Mouse (Mus musculus): ENCODE measurements around the gene Ncaph2.

Ncaph2 gene

DNA sequence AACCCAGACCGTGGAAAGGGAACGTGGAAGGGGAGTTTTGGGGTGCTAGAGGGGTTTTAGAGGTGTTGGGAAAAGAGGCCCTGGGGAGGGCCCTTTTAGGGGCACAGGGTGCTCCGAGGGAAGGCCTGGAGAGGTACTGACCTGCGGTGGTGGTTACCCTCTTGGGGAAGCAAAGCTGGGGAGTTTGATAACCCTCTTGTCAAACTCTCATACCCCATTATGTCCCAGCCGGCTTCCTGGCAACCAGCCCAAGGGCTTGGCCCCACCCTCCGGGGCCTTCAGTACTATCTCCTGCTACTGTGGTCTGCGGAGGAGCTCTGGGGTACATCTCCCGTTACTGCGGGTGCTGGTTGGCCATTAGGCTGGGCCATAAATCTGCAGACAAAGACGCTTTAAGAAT is 23.9 kb downstream of the Ncaph2 start:
- no peak for DNase-seq (ENCODE audit: low spot score)

DNA sequence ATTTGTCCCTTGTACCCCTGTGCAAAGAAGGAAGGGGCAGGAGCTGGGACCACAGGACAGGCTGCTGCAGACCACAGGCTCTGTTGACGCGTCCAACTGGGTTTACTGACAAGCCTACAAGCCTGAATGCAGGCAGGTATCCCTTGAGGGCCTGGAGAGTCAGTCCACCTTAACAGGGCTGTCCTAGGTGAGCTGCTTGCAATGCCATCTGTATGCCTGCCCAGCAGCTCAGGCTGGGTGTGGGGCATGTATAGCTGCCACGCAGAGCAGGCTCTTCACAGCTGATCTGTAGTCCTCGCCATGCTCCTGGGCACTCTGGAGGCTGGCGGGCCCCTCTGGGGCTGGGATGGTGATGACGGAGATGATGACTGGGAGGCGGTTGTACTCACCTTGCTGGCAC is 29.1 kb downstream of the Ncaph2 start, which contains the start of gene Klhdc7b:
Gene Klhdc7b (plus strand): TSS at position 301 of the 400 bp plus-strand sequence.
- DNase-seq (ENCODE audit: low spot score), result no peak

DNA sequence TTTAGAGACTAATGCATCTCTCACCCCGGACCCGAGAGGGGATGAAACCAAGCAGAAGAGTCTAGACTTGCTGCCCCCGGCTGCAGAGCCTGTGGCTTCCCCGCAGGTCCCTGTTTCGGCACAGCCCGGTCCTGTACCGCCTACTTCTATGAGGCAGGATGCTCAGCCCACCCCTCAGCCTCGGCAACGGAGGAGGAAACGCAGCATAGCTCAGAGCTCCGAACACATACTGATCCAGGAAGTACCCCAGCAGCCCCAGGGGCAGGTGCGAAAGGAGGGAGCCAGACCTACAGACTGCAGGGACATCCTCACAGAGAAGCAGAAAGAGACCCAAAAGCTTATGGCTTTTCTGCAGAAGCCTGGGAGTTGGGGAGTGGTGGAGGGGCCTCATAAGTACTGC is 31.6 kb downstream of the Ncaph2 start:
- no peak for DNase-seq (ENCODE audit: low spot score)

DNA sequence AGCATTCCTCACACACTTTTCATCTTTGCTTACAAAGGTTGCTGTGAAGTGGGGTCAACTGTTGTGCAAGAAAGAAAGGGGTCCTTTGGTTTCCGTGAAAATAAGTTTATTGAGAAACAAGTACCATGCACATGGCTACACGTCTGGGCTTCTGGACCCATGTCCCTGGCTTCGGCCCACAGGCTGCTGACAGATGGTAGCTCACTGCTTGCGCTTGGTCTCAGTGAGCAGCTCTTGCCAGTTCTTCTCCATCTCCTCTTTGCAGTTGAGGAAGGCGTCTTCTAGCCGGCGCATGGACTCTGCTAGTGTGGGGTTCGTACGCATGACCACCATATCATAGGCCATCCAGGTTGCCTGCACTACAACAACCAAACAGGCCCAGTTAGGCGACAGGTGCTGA is 34.6 kb downstream of the Ncaph2 start:
- no peak for DNase-seq (ENCODE audit: low spot score)

DNA sequence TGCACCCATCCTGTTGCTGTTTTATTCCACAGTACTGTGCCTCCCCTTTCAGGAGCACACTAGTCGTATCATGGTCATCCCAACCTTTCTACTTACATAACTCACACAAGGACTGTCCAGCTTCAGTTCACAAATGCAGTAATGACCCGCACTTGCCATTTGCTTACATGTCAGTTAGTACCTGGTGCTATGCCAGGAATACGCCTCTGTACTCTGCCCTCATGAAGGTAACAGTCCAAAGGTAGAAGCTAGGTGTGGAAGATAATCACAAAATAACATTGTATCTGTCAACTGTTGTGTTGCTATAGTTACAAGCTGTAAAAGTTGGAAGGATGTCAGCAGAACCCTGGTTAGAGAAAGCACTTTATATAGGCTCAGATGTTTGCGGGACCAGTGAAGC is 41.4 kb downstream of the Ncaph2 start:
- DNase-seq (ENCODE audit: low spot score), result no peak

DNA sequence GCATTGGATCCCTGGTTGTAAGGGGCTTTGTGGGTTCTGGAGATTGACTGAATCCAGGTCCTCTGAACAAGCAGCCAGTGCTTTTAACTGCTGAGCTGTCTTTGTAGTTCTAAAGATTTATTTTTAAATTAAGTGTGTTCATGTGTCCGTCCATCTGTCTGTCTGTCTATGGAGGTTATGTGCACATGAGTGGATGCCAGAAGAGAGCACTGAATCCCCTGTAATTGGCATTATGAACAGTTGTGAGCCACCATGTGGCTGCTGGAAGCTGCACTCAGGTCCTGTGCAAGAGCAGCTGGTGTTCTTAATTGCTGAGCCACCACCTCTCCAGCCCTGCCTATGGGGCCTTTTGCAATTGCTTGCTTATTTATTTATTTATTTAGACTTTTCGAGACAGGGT is 42.6 kb downstream of the Ncaph2 start:
- no peak for DNase-seq (ENCODE audit: low spot score)

DNA sequence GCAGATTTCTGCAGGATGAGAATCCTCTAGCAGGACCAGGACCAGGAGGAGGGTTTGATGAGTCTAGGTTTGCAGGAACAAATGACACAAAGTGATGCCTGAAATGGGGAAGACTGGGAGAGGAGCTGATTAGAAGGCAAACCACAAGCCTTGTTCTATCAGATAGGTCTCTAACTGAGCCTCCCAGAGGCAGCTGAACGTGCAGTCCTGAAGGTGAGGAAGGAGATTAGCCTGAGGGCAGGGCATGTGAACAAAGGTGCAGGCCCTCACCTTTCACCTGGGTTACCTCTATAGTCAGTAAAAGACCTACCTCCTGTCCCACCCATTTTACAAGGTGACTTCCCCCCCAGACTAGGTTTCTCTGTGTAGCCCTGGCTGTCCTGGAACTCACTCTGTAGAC is 44.2 kb downstream of the Ncaph2 start:
- DNase-seq (ENCODE audit: low spot score), result no peak

DNA sequence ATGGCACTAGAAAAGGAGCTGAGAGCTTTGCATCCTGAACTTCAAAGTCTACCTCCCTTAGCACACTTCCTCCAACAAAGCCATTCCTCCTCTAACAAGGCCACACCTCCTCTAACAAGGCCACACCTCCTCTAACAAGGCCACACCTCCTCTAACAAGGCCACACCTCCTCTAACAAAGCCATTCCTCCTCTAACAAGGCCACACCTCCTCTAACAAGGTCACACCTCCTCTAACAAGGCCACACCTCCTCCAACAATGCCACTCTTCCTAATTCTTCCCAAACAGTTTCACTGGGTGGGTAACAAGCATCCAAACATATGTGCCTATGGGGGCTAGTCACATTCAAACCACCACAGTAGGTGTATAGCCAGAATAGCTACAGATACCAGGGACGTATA is 47.0 kb downstream of the Ncaph2 start:
- no peak for DNase-seq (ENCODE audit: low spot score)

DNA sequence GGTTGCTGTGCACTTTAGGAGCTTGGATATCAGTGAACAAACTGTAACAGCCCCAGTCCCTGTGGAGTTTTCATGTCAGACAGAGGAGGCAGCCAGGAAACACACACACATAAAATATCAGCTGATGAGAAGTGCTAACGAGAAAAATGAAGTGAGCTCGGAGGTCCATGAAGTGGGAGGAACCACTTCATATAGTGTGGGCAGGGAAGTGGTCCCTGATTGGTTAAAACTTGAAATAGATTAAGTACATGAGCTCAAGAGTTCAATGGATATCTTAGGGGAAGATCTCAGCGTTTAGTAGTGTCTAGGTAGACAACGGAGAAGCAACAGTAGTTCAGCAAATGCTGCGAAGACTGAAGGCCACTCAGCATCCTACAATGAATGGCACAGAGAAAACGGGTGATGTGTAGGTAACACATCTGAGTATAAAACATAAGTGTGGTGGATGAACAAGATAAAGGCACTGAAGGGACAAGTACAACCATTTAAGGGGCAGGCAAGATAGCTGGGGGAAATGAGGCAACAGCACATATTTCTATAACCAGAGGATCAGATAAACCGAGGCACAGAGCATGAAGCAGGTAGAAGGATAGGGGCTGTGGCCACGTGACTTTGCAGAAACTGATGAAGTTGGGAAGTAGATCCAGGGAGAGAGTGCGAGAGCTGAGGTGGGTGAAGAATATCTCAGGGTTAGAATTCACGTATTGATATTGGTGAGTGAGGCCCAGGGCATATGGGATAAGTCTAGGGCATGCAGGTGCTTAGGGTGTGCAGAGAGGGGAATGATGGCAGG is 49.5 kb downstream of the Ncaph2 start:
- no peak for DNase-seq (ENCODE audit: low spot score)

DNA sequence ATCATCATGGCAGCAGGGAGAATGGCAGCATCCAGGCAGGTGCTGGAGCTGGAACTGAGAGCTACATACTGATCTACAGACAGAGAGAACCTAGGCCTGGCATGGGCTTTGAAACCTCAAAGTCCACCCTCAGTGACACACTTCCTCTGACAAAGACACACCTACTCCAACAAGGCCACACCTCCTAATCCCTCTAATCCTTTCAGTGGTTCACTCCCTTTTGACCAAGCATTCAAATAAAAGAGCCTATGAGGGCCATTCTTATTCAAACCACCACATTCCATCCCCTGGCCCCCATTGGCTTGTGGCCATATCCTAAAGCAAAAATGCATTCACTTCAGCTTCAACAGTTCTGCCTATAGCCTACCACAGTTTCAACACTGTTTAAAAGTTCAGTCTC is 51.2 kb downstream of the Ncaph2 start:
- no peak for DNase-seq (ENCODE audit: low spot score)

DNA sequence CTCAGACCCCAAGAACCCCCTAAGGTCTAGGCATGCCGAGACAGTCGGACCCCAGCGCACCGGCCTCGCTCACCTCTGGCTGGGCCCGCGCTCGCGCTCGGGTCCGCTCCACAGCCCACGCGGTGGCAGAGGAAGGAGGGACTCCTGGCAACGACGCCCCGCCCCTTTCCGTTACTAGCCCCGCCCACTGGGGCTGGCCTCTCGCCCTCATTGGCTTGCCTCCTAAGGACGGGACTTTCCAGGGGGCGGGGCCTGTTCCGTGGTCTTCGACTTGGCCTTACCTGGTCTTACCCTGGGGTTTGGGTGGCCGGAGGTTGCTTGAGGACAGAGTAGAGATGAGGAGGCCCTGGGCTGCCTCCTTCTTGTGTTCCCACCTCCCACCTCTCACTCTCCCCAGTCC is 54.6 kb downstream of the Ncaph2 start, which contains the start of gene Syce3:
Gene Syce3 (minus strand): TSS at position 386 of the 400 bp plus-strand sequence.
- no peak for DNase-seq (ENCODE audit: low spot score)

DNA sequence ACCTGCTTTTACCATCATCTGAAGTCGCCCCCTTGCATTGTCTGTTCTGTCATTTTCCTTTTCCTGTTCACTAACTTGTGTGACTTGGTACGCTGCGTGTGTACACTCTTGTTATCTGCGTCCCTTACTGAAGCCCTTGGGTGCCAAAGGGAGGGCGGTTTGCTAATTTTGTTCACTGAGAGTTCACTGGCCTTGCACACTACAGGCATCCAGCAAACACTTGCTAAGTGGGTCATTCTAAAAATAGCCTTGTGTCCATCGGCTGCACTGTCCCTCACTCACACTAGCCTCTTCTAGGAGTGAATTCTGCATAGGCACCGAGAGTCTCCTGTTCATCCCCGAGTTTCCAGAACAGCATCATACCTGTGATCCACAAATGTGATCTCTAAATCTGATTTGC is 59.8 kb downstream of the Ncaph2 start:
- DNase-seq (ENCODE audit: low spot score), result no peak

DNA sequence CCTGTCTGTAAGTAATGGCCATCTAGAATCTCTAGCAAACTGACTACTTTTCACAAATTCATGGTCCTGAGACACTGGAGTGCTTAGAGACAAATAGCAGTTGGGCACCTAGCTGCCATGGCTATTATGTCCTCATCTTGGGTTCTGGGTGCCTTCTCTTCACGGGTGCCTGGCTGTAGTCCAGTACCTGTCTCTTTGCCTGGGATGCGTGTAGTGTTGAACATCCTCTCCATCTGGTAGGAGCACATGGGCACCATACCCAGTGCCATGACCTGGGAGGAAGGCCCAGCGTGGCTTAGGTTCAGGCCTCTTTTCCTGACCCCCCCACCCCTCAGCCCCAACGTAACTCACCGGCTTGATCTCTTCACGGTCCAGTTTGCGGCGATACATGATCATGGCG is 66.4 kb downstream of the Ncaph2 start:
- DNase-seq (ENCODE audit: low spot score), result no peak
